Mouse (Mus musculus) heart, adult 8-10 months (tissue): ENCODE results near the gene Ddx50. TPM values are rescaled to one million over a fixed set of nuclear protein-coding genes. Genes with fewer than 3 reads are reported as not detected.
A peak's percentile ranks its signal among the peaks of the same experiment; 100 is the strongest.

Source experiments
- DNase-seq: peaks from one replicate; pipeline ENCODE4 v3.0.0; 2022; ENCODE audit warnings: low spot score
- total RNA-seq, 4 experiments: library from RNA; stranded (reverse); gene quantifications; 2 replicates each; pipeline ENCODE4 v1.2.4; 2022

The Ddx50 gene
- 10 to 100 TPM; 39.1 to 52.9 (median 45.5) TPM for total RNA-seq

GRCm38 (mm10) chr10:62650881-62651810, at the start of gene Ddx50:
Gene Ddx50 (minus strand): TSS chr10:62651218.
- peak; percentile 99 for DNase-seq

GRCm38 (mm10) chr10:62692771-62693170, 41.8 kb upstream of the Ddx50 start:
- DNase-seq: no peak

- DNase-seq: no peak
Observed at GRCm38 (mm10) chr10:62692244-62692643, 41.2 kb upstream of the Ddx50 start.

GRCm38 (mm10) chr10:62687032-62687674, 36.1 kb upstream of the Ddx50 start:
- no peak for DNase-seq

GRCm38 (mm10) chr10:62683043-62683442, 32.0 kb upstream of the Ddx50 start:
- peak; percentile 21 for DNase-seq

GRCm38 (mm10) chr10:62679833-62680232, 28.8 kb upstream of the Ddx50 start:
- no peak for DNase-seq

- DNase-seq: no peak
Observed at GRCm38 (mm10) chr10:62677329-62677728, 26.3 kb upstream of the Ddx50 start.

GRCm38 (mm10) chr10:62676196-62676595, 25.2 kb upstream of the Ddx50 start:
- no peak for DNase-seq

GRCm38 (mm10) chr10:62672359-62672758, 21.3 kb upstream of the Ddx50 start:
- DNase-seq: no peak

GRCm38 (mm10) chr10:62669245-62669644, 18.2 kb upstream of the Ddx50 start:
- no peak for DNase-seq

GRCm38 (mm10) chr10:62668463-62668862, 17.4 kb upstream of the Ddx50 start:
- no peak for DNase-seq

GRCm38 (mm10) chr10:62668043-62668442, 17.0 kb upstream of the Ddx50 start:
- no peak for DNase-seq

GRCm38 (mm10) chr10:62664963-62665590, 14.1 kb upstream of the Ddx50 start:
- peak; percentile 84 for DNase-seq

GRCm38 (mm10) chr10:62664171-62664570, 13.2 kb upstream of the Ddx50 start:
- peak; percentile 7 for DNase-seq

- DNase-seq: no peak
Observed at GRCm38 (mm10) chr10:62656711-62657110, 5.7 kb upstream of the Ddx50 start.

- DNase-seq: no peak
Observed at GRCm38 (mm10) chr10:62651961-62652360, 943 bp upstream of the Ddx50 start.

GRCm38 (mm10) chr10:62650358-62650782, 648 bp downstream of the Ddx50 start:
- DNase-seq: no peak

- DNase-seq: no peak
Observed at GRCm38 (mm10) chr10:62604161-62604560, 46.9 kb downstream of the Ddx50 start.

- DNase-seq: no peak
Observed at GRCm38 (mm10) chr10:62603233-62604030, 47.6 kb downstream of the Ddx50 start.

- peak; percentile 88 for DNase-seq
Observed at GRCm38 (mm10) chr10:62602177-62603040, 48.6 kb downstream of the Ddx50 start, which contains the start of gene Ddx21. Gene Ddx21 (minus strand): TSS chr10:62602281.
